Mouse (Mus musculus): ENCODE measurements at regions not wholly inside any gene's neighbourhood (a gene's known extent, or its start where the extent isn't known, plus 50 kb on each side); places are given as distances from the start of the nearest gene placed in this dataset.

DNA sequence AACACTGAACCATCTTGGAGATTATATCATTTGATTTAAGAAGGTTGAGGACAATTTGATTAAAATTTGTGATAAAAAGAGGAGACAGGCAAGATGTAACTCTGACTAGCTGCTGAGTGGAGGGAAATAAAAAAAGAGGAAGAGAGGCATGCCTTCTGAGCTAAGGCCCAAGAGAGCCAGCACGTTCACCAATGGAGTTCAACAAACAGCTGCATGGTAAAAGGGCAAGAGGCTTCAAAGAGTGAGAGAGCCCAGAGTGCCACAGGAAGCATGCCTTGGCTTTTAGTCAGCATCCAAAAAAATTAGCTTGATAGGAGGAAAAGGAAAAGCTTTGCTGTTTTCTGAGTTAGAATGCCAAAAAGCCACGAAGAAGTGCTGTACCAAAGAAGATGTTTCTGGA, 103.0 kb upstream of the Zbtb20 start:
- TF ChIP-seq CTCF (IDR thresholded peaks at IDR 0.05; ENCODE audit: extremely low read depth, insufficient read depth, low read length) (no peak), POLR2A (IDR thresholded peaks at IDR 0.05; ENCODE audit: extremely low read depth, insufficient read depth, low read length) (no peak)

Data from cortical plate, adult 2 months (tissue).